In the genomic region with DNA sequence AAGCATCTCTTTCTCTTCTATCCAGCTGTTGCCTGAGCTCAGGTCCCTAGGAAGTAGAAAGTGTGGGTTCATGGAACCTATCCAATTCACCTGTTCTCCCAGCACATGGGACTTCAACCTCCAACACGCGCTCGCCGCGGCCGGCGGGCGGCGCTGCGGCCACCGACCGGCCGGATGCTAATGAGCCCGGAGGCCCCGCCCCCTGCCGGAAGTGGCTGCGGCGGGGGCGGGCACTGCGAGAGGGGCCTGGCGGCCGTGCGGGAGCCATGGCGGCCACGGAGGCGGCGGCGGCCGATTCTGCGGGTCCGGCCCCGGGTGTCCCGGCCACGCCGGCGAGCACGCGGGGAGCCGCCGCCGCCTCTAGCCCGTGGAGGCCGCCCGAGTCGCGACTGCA, we compare ENCODE assay signal across 8 mouse cellular contexts. TPM values are rescaled to one million over a fixed set of nuclear protein-coding genes. Genes with fewer than 3 reads are reported as not detected.
DNase-seq lines count a peak whose midpoint lies in the region; ATAC-seq and TF ChIP-seq lines count a peak whose summit lies in the region.

A gene (plus strand): TSS at position 233 of the 394 bp plus-strand sequence.

- intact Hi-C loops in heart, postnatal 14 days (cut with DNase I) = loop anchor here (1.0 to 10.0 kb wide), 2 partner anchors 37 to 532 kb away; no protein-coding TSS in a partner anchor

- no peaks in the 10 kb centered on the region for H3K9me3 ChIP-seq in G1E (replicated peaks)
- H3K9me3 ChIP-seq in forebrain, embryonic 15.5 days = no peaks in the 10 kb centered on the region

- H3K27ac ChIP-seq in forebrain, embryonic 15.5 days (replicated peaks) = peak within 1 kb of the TSS; percentile 63; the same call in 1 of the 2 replicates

- peak within 1 kb of the TSS; percentile 78 for H3K4me2 ChIP-seq in forebrain, embryonic 15.5 days (replicated peaks)

- no peaks in the 10 kb centered on the region for H3K27me3 ChIP-seq in G1E (ENCODE audit: insufficient read depth, low read length)
- no peaks in the 10 kb centered on the region for H3K27me3 ChIP-seq in forebrain, embryonic 15.5 days

- under 1% methylated on average over 46 of the region's 46 CpGs for WGBS in forebrain, embryonic 15.5 days
- under 1% methylated on average over 43 of the region's 46 CpGs for WGBS in large intestine, adult 2 months
- WGBS in lung, adult 2 months = under 1% methylated on average over 46 of the region's 46 CpGs

- peaks cover 49% of the 10 kb centered on the region for H3K4me1 ChIP-seq in G1E (ENCODE audit: insufficient read depth, low read depth, low read length)
- H3K4me1 ChIP-seq in forebrain, embryonic 15.5 days = peaks cover 10% of the 10 kb centered on the region
- H3K4me1 ChIP-seq in lung, adult 2 months (ENCODE audit: control insufficient read depth, insufficient read depth, low read length) = no peaks in the 10 kb centered on the region

- H3K4me3 ChIP-seq in G1E (ENCODE audit: low read depth, low read length) = peak within 1 kb of the TSS; percentile 100
- peak within 1 kb of the TSS; percentile 99 for H3K4me3 ChIP-seq in forebrain, embryonic 15.5 days
- H3K4me3 ChIP-seq in lung, adult 2 months (replicated peaks; ENCODE audit: extremely low read depth, low read depth, low read length) = peak within 1 kb of the TSS; percentile 95

- peak; percentile 18 for ATAC-seq in G1E (ENCODE audit: extremely low read depth, insufficient number of reproducible peaks, low FRiP score, poor library complexity, severe bottlenecking)
- ATAC-seq in forebrain, embryonic 15.5 days (replicated peaks) = peak; percentile 90
- peak; percentile 64 for ATAC-seq in neutrophil, adult 5-6 weeks (ENCODE audit: extremely low read depth, insufficient number of reproducible peaks, low FRiP score, poor library complexity, severe bottlenecking)

- DNase-seq in G1E (ENCODE audit: low spot score) = peak; percentile 89
- peak; percentile 90 for DNase-seq in cerebellum, adult 11-12 months
- peak; percentile 92 to 94 for DNase-seq in heart, postnatal 14 days
- peak; percentile 57 for DNase-seq in large intestine, adult 2 months (ENCODE audit: low read depth, low spot score)
- peak; percentile 76 for DNase-seq in lung, adult 2 months
- peak; percentile 87 for DNase-seq in testis, postnatal 14 days (ENCODE audit: low spot score)

- peaks cover 71% of the 10 kb centered on the region for H3K36me3 ChIP-seq in G1E (replicated peaks)
- no peaks in the 10 kb centered on the region for H3K36me3 ChIP-seq in forebrain, embryonic 15.5 days

- TF ChIP-seq POLR2A in lung, adult 2 months (IDR thresholded peaks at IDR 0.05; ENCODE audit: borderline replicate concordance, extremely low read depth, low read depth, low read length) = no peak

- peak; percentile 36; the same call in 1 of the 2 replicates for TF ChIP-seq CTCF in G1E (IDR thresholded peaks at IDR 0.05; ENCODE audit: low read depth, low read length)
- peak; percentile 39 for TF ChIP-seq CTCF in lung, adult 2 months (IDR thresholded peaks at IDR 0.05; ENCODE audit: insufficient read depth, low read length)

- peak within 1 kb of the TSS; percentile 92 for H3K9ac ChIP-seq in forebrain, embryonic 15.5 days (replicated peaks)

RNA-seq across cellular contexts. Expression of the gene that starts here (rescaled TPM):
- total RNA-seq in G1E (2014; fragmentation: Nextera tagmentation) (39.1 and 40.2 TPM in 2 replicates), G1E (2017) (18.2 and 18.4 TPM in 2 replicates)
- polyA plus RNA-seq in G1E (2012) = 9.8 and 13.7 TPM in 2 replicates
- 16.7 and 17.3 TPM in 2 replicates for polyA plus RNA-seq in forebrain, embryonic 15.5 days (2015; fragmentation: Nextera tagmentation; extraction: Ambion mirVana)
- total RNA-seq in heart, postnatal 14 days (2021) = 10 to 100 TPM; 12.0 to 15.0 TPM
- 10.9 and 13.1 TPM in 2 replicates for polyA plus RNA-seq in large intestine, adult 2 months (2012; rRNA removed)
- polyA plus RNA-seq in lung, adult 2 months (2012; rRNA removed) = 13.9 and 15.9 TPM in 2 replicates
- total RNA-seq in neutrophil, adult 5-6 weeks (2017) = 10.4 and 12.1 TPM in 2 replicates

Comparison
In these comparisons a context has a peak if more than half of its experiments do, and no peak if none do; other contexts are left out.
1. Peak in every context shown above with its lines: DNase-seq, ATAC-seq, H3K4me3 ChIP-seq and H3K27ac ChIP-seq.
2. ATAC-seq: peak in every context shown above with its lines; median percentile 90 in forebrain, embryonic 15.5 days; 64 in neutrophil, adult 5-6 weeks; 18 in G1E.